Mouse (Mus musculus) myocyte (in vitro differentiated cells): ENCODE data around the gene Dqx1. TPM values are rescaled to one million over a fixed set of nuclear protein-coding genes. Genes with fewer than 3 reads are reported as not detected.

ENCODE experiments used
- H3K27me3 ChIP-seq: one replicate; pipeline ENCODE4 v1.6.1; 2011; ENCODE audit not compliant: control insufficient read depth, insufficient read depth, insufficient read length
- H3K36me3 ChIP-seq: one replicate; pipeline ENCODE4 v1.6.1; 2011; ENCODE audit not compliant: control insufficient read depth, insufficient read depth
- H3K4me2 ChIP-seq: one replicate; pipeline ENCODE4 v1.6.1; 2011; ENCODE audit warnings: low read depth, control low read depth
- H3K4me3 ChIP-seq: one replicate; pipeline ENCODE4 v1.5.1; 2011; ENCODE audit warnings: mild to moderate bottlenecking, control low read depth, moderate library complexity
- H3K79me2 ChIP-seq: one replicate; pipeline ENCODE4 v1.6.1; 2011; ENCODE audit not compliant: control insufficient read depth, insufficient read depth
- H3ac ChIP-seq: one replicate; pipeline ENCODE4 v1.6.1; 2011; ENCODE audit not compliant: control insufficient read depth, insufficient read length
- CEBPB ChIP-seq: IDR thresholded peaks from 2 replicates; pipeline ENCODE4 v1.6.1; 2011; ENCODE audit warnings: mild to moderate bottlenecking, moderate library complexity; ENCODE audit not compliant: poor library complexity, insufficient read depth, severe bottlenecking
- E2F4 ChIP-seq: IDR thresholded peaks from one replicate; pipeline ENCODE4 v1.6.1; 2011; ENCODE audit warnings: mild to moderate bottlenecking, control low read depth, moderate library complexity; ENCODE audit not compliant: insufficient read depth
- MAX ChIP-seq: IDR thresholded peaks from one replicate; pipeline ENCODE4 v1.6.1; 2011; ENCODE audit warnings: low read depth, mild to moderate bottlenecking, control low read depth
- MYOD1 ChIP-seq, 3 experiments: IDR thresholded peaks; one replicate each; pipeline ENCODE4 v1.6.1; 2011; ENCODE audit warnings: control low read depth in 2 of 3, low read depth in 2 of 3, mild to moderate bottlenecking in 2 of 3, moderate library complexity in 1 of 3; ENCODE audit not compliant: insufficient read length in 2 of 3, control insufficient read depth in 1 of 3
- MYOG ChIP-seq, 3 experiments: IDR thresholded peaks; one replicate each; pipeline ENCODE4 v1.6.1; 2011; ENCODE audit warnings: control low read depth in 2 of 3, low read depth in 2 of 3, mild to moderate bottlenecking in 2 of 3; ENCODE audit not compliant: insufficient read length in 2 of 3, control insufficient read depth in 1 of 3, insufficient read depth in 1 of 3
- POLR2A ChIP-seq: IDR thresholded peaks from one replicate; pipeline ENCODE4 v1.6.1; 2011; ENCODE audit warnings: low read depth, mild to moderate bottlenecking, control low read depth, moderate library complexity; ENCODE audit not compliant: insufficient read length
- POLR2AphosphoS2 ChIP-seq: IDR thresholded peaks from one replicate; pipeline ENCODE4 v1.6.1; 2011; ENCODE audit warnings: low read depth, control low read depth; ENCODE audit not compliant: insufficient read length
- REST ChIP-seq: IDR thresholded peaks from one replicate; pipeline ENCODE4 v1.6.1; 2011; ENCODE audit warnings: mild to moderate bottlenecking, control low read depth, moderate library complexity; ENCODE audit not compliant: insufficient read depth, insufficient read length
- SRF ChIP-seq: IDR thresholded peaks from one replicate; pipeline ENCODE4 v1.6.1; 2011; ENCODE audit warnings: low read depth; ENCODE audit not compliant: control insufficient read depth, insufficient read length
- TCF12 ChIP-seq: IDR thresholded peaks from one replicate; pipeline ENCODE4 v1.6.1; 2011; ENCODE audit warnings: mild to moderate bottlenecking, control low read depth; ENCODE audit not compliant: poor library complexity, insufficient read depth, severe bottlenecking
- TCF3 ChIP-seq: IDR thresholded peaks from one replicate; pipeline ENCODE4 v1.6.1; 2011; ENCODE audit warnings: low read depth, control low read depth; ENCODE audit not compliant: insufficient read length
- USF1 ChIP-seq: IDR thresholded peaks from one replicate; pipeline ENCODE4 v1.6.1; 2011; ENCODE audit warnings: low read depth, mild to moderate bottlenecking, control low read depth, moderate library complexity
- polyA plus RNA-seq: library from polyadenylated mRNA; unstranded; fragments of >200 nt; fragmentation: generic; extraction: Trizol; gene quantifications from one replicate; pipeline ENCODE4 v1.2.1, GENCODE M21; 2012; ENCODE audit warnings: missing spikeins

The Dqx1 gene
- polyA plus RNA-seq, 1 experiment = 0.24 TPM

DNA sequence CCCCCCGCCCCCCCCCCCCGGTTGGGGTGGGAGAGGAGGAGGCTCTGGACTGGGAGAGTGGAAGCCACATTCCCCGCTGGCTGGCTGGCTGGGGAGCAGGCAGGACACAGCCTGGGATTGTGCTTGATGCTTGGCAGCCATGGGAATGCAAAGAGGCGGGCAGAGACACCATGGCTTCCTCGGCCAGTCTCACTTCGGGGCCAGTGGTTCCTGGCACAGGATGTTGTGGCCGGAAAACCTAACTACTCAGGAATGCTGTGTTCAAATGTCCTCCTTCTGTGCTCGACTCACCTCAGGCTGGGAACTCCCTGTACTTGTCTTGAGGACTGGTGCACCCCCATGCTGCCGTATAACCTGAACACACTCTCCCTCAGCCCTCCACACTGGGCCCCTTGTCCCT, 29.9 kb upstream of the Dqx1 start:
- TF ChIP-seq TCF12 (no peak), MAX (no peak), SRF (no peak), POLR2A (no peak)
- H3K79me2 ChIP-seq = peaks cover 15% of the 10 kb centered on the region
- H3K4me3 ChIP-seq = no peak overlapping the region
- H3K36me3 ChIP-seq = no peaks in the 10 kb centered on the region
- H3K4me2 ChIP-seq = peak overlapping the region; percentile 42
- H3K27me3 ChIP-seq = no peaks in the 10 kb centered on the region
- no peak overlapping the region for H3ac ChIP-seq

DNA sequence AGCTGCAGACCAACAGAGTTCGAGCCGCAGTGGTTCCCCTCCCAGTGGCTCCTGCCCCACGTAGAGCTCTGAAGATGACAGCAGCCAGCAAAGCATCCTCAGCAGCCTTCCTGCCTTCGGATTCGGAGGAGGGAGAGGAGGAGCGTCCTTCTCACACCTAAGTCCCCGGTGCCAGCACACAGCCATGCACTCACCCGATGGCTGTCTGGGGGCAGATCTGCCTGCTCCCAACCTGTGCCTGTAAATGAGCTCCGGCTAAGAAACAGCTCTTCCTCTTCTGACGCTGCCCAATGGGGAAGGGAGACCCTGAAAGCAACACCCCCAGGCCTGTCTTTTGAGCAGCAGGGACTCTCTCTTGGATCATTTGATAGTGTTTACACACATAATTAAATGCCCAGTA, 27.9 kb upstream of the Dqx1 start:
- peak; percentile 55 for TF ChIP-seq POLR2AphosphoS2
- no peak for TF ChIP-seq TCF3
- no peaks in the 10 kb centered on the region for H3K36me3 ChIP-seq
- no peak overlapping the region for H3K4me3 ChIP-seq
- no peak overlapping the region for H3K4me2 ChIP-seq
- no peaks in the 10 kb centered on the region for H3K27me3 ChIP-seq
- peaks cover 25% of the 10 kb centered on the region for H3K79me2 ChIP-seq
- no peak overlapping the region for H3ac ChIP-seq

DNA sequence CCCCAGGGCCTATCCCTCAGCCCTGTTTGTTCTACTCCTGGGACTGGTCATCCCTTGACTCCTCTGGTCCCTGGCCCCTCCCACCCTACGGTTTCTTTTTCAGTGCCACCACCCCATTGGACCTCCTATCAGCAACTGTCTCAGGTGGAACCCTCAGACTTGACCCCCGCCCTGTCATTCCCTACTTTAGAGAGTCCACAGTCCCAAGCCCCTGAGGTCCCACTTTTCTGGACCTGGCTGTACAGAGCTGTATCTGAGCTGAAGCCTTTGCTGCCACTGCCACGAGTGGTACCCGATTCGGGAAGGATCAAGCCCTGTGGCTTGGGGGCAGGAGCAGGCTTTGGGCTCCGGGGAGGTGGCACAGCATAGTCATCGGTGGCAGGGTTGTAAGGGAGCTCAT, 26.5 kb upstream of the Dqx1 start:
- TF ChIP-seq POLR2AphosphoS2 (no peak), MAX (no peak), SRF (no peak), POLR2A (no peak), REST (no peak), MYOG (IDR thresholded peaks at IDR 0.05; ENCODE audit: control insufficient read depth in 1 of 3, insufficient read depth in 1 of 3, insufficient read length in 2 of 3, low read depth in 2 of 3) (no peak), CEBPB (no peak), USF1 (no peak), TCF12 (no peak), TCF3 (no peak), E2F4 (no peak), MYOD1 (IDR thresholded peaks at IDR 0.05; ENCODE audit: control insufficient read depth in 1 of 3, insufficient read length in 2 of 3, low read depth in 2 of 3) (no peak)
- no peak overlapping the region for H3K4me2 ChIP-seq
- peaks cover 29% of the 10 kb centered on the region for H3K79me2 ChIP-seq
- H3ac ChIP-seq = no peak overlapping the region
- peak overlapping the region; percentile 98 for H3K4me3 ChIP-seq
- no peaks in the 10 kb centered on the region for H3K27me3 ChIP-seq
- no peaks in the 10 kb centered on the region for H3K36me3 ChIP-seq

DNA sequence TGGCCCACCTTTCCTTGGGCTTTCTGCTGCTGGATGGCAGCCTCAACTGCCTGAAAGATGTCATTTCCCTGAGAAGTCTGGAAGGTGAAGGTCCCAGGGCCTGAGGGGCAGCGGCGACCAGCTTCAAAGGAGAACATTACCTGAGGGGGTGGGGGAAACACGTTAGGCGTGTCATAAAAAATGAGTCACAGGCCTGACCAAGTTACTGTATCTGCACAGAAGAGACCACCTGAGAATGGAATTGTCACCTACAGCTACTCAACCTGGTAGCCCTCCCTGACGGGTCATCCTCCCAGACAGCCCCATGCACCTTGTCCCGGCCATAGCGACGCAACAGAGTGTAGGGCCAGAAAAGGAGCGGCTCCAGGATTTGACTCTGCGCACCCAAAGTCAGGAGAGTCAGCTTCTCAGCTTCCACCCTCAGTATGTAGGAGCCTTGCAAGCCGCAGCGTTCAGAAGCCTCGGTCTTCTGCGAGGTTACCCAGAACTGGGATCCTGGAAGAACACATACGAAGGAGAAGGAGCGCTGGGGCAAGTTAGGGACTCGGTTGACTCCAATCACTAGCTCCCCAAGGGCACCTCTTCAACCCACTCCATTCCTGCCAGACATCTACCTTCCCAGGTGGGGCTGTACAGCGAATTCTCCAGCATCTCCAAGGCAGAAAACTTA, 25.6 kb upstream of the Dqx1 start:
- Histone ChIP-seq H3K79me2 (peaks cover 29% of the 10 kb centered on the region), H3K36me3 (no peaks in the 10 kb centered on the region), H3ac (peak overlapping the region; percentile 68), H3K4me2 (peak overlapping the region; percentile 72), H3K27me3 (no peaks in the 10 kb centered on the region), H3K4me3 (peak overlapping the region; percentile 98)
- TF ChIP-seq POLR2AphosphoS2 (no peak), TCF12 (no peak), CEBPB (no peak), E2F4 (no peak), USF1 (no peak), REST (no peak), MAX (no peak), MYOG (IDR thresholded peaks at IDR 0.05; ENCODE audit: control insufficient read depth in 1 of 3, insufficient read depth in 1 of 3, insufficient read length in 2 of 3, low read depth in 2 of 3) (no peak), SRF (no peak), TCF3 (no peak), POLR2A (no peak), MYOD1 (IDR thresholded peaks at IDR 0.05; ENCODE audit: control insufficient read depth in 1 of 3, insufficient read length in 2 of 3, low read depth in 2 of 3) (no peak)

DNA sequence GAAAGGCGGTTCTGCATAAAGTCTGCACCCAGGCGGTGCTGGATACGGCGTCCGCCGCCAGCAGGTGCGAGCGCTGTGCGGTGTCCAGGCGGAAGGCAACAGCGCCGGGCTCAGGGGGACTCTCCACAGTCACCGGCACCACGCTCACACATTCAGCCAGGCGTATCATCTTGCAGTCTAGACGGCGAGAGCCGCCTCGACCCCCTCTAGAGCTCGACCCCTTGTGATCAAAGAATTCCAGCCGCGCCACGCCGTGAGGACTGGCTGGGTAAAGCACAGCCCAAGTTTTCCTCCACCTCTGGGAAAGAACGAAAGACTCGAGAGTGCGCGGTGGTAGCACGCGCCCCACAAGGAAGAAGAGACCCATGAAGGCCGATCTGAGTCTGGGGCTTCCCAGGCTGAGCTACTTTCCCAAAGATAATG, 24.9 kb upstream of the Dqx1 start:
- H3ac ChIP-seq = peak overlapping the region; percentile 68
- H3K4me2 ChIP-seq = peak overlapping the region; percentile 72
- no peaks in the 10 kb centered on the region for H3K36me3 ChIP-seq
- H3K27me3 ChIP-seq = no peaks in the 10 kb centered on the region
- no peak for TF ChIP-seq REST
- TF ChIP-seq MAX = no peak
- peak; percentile 13 for TF ChIP-seq SRF
- peak in 2 of 3 experiments; percentile 65 to 69 for TF ChIP-seq MYOD1 (IDR thresholded peaks at IDR 0.05; ENCODE audit: control insufficient read depth in 1 of 3, insufficient read length in 2 of 3, low read depth in 2 of 3)
- TF ChIP-seq MYOG (IDR thresholded peaks at IDR 0.05; ENCODE audit: control insufficient read depth in 1 of 3, insufficient read depth in 1 of 3, insufficient read length in 2 of 3, low read depth in 2 of 3) = peak in 1 of 3 experiments; percentile 65
- peak; percentile 25 for TF ChIP-seq POLR2A
- H3K79me2 ChIP-seq = peaks cover 29% of the 10 kb centered on the region
- peak overlapping the region; percentile 98 for H3K4me3 ChIP-seq
